Mouse (Mus musculus) urinary bladder, postnatal 36 days (tissue): ENCODE results near the gene Fgfr2.
A peak's percentile ranks its signal among the peaks of the same experiment; 100 is the strongest.

Source experiments
- DNase-seq, 2 experiments: peaks; one replicate each; pipeline ENCODE4 v3.0.0; 2022; ENCODE audit warnings: low spot score in 2 of 2, mixed read lengths in 1 of 2

Gene Fgfr2

GRCm38 (mm10) chr7:130577388-130578003 is 2545.7 kb downstream of the Fgfr2 start, which contains the start of gene Tacc2:
Gene Tacc2, plus strand, starts transcription at chr7:130577438.
- DNase-seq: no peak

- DNase-seq: peak; percentile 25 to 64
Measured at GRCm38 (mm10) chr7:130576981-130577380, 2546.2 kb downstream of the Fgfr2 start.

DNA sequence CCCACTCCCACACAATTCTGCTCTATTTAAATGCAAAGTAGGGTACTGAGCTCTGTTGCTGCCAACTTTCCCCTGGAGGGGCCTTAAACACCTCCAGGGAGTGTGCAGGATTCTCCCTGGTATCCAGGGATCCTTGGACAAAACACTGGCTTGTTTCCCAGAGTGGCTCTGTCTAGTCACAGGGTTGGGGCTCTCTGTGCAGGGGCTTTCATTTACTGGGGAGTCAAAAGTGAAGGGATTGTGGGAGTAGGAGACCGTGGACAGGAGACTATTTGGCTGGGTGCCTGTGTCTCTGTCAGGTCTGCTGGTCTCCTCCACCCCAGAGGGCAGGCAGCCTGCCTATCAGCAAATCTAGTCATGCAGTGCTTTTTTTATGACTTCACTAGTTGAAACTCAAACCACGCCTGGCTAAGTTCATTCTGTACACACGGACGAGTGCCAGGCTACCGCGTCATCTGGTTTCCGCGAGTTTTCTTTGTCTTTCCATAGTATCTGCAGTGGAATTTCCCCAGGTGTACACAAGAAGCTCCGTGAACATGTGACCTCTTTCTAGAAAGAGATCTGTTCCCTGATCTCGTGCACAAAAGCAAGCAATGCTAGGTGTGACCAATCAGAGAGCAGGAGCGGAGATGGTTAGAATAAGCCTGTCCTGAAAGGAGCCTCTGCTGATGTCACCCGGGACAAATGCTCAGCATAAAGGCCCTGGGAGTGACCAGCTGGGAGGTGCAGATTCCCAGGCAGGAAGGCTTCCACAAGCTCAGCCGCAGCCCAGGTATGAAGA is 2548.7 kb downstream of the Fgfr2 start:
- peak; percentile 56 to 63 for DNase-seq

DNA sequence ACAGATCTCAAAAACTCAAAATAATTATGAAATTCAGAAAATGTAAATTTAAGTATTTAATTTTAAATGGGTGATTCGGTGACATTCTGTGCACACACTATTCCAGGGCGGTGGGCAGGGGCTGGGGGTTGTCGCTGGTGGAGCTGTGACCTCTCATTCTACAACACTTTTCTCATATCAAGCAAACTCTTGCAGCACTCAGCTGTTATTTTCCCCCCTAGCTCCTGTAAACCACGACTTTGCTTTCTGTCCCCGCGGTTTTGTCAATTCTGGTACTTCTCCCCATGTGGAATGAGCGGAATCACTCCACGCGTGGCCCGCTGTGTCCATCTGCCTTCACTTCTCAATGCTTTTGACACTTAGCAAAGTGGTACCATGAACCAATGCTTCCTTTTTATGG is 2549.4 kb downstream of the Fgfr2 start:
- no peak for DNase-seq

DNA sequence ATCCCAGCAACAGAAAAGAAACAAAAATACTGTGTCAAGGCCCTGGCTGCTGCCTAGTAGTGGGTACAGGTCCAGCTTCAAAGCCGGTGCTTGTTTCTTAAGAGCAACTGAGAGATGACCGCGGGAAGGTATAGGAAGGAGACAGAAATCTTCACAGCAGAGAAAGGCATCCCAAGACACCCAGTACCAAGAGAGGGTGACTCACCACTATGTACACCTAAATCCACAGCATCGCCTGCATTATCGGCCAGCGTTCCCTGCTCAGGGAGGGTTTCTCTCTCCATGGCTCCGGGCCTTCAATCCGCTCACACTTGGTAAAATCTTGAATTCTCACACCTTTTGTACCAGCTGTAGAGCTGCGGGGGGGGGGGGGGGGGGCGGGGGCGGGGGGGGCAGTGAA is 2550.3 kb downstream of the Fgfr2 start, which contains the start of gene Nsmce4a:
Nsmce4a (minus strand) TSS at position 298 of the 400 bp plus-strand sequence.
- no peak for DNase-seq

- DNase-seq: no peak
Measured at GRCm38 (mm10) chr7:130570472-130570871, 2552.7 kb downstream of the Fgfr2 start.

GRCm38 (mm10) chr7:130568783-130569436 is 2554.2 kb downstream of the Fgfr2 start:
- DNase-seq: no peak

GRCm38 (mm10) chr7:130564596-130564995 is 2558.6 kb downstream of the Fgfr2 start:
- no peak for DNase-seq

DNA sequence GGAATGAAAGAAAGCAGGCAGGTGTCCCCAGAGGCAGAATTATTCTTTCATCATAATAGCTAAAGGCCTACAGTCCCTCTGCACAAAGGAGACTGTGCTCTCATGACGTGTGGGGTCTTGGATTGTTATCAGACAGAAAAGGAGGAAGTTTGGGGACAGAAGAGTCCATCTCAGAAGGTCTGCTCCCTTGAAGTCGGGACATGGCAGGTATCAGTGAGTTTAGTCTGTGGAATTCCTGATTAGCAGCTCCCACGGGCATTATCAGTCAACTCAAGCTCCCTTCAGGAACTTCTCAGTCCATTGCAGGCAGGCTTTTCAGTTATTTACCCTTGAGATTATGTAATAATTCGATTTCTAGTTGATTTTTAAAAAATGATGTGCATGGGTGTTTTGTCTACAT is 2559.3 kb downstream of the Fgfr2 start:
- no peak for DNase-seq

DNA sequence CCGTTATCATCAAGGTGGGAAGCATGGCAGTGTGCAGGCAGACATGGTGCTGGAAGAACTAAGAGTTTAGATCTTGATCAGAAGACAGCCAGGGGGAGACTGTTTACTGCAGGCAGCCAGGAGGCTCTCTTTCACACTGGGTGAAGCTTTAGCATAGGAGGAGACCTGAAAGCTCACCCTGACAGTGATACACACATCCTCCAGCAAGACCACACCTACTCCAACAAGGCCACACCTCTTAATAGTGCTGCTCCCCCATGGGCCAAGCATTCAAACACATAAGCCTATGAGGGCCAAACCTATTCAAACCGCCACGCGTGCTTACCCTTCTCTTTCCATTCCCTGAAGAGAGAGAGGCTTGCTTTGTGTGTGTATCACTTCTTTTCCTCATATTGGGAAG is 2559.9 kb downstream of the Fgfr2 start:
- DNase-seq: no peak

DNA sequence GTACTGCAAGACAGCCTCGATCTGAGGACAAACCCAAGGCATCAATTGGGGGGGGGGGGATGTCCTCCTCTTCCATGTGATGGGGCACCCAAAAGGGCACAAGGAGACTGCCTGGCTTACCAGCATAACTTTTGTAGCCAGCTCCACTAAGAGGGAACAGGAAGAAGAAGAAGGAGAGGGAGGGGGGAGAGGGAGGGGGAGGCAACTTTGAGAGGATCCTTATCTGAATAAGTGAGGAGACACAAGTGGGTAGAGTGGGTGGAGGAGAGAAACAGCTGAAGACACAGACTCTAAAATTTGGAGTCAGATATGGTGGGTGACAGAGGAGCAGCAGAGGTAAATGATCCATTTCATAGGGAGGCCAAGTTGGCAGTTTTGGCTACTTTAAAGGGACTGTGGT is 2562.2 kb downstream of the Fgfr2 start:
- DNase-seq: no peak

DNA sequence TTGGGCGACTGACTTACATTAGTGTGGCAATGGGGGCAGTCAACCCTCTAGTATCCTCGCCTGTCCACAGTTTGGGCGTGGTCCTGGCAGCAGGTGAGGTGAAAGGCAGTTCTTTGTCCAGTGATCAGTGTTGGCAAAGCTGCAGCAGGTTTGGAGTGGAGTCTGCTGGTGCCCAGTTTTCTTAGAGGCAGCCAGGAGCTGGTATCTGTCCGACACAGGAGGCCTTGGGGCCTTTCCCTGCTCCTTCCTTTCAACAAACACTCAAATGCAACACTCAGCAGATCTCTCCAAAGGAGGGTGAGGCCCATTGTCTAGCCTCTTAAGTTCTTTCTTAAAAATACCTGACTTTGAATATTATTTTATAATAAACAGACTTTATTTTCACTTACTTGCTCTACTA is 2564.6 kb downstream of the Fgfr2 start:
- DNase-seq: no peak

- DNase-seq: no peak
Measured at GRCm38 (mm10) chr7:130555597-130555996, 2567.6 kb downstream of the Fgfr2 start.

DNA sequence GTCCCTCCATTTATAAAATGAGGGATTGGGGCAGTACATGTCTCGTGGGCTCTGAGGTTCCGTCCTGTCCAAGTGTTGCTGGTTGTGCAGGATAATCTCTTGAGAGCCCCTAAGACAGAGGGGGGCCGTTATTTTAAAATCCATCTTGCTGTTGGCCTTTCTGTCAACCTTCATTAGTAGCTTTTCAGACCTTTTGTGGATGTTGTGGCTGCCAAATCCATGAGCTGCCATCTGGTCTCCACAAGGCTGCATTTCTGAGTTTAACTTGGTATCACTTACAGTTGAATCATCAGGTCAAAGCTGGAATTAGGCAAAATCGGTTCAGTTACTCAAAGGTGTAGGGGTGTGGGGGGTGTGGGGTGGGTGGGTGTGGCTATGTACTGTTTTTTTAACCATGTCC is 2569.8 kb downstream of the Fgfr2 start:
- DNase-seq: no peak

DNA sequence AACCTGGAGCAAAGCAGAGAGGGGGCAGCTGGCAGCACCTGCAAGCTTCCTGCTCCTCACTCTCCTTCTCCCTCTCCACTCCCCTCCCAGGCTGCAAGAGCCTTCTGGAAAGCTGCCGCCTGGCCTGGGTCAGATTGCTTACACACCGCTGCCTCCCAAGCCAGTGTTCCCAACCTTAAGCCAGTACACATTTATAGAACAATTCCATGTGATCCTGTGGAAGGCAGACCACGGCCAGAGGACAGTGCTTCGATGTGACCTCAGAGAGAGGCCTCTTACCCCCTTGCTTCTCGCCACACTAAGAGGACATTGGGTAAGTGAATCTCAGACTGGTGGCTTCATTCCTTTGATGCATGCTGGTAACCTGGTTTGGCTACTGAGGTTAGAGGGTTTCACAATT is 2570.4 kb downstream of the Fgfr2 start:
- no peak for DNase-seq

DNA sequence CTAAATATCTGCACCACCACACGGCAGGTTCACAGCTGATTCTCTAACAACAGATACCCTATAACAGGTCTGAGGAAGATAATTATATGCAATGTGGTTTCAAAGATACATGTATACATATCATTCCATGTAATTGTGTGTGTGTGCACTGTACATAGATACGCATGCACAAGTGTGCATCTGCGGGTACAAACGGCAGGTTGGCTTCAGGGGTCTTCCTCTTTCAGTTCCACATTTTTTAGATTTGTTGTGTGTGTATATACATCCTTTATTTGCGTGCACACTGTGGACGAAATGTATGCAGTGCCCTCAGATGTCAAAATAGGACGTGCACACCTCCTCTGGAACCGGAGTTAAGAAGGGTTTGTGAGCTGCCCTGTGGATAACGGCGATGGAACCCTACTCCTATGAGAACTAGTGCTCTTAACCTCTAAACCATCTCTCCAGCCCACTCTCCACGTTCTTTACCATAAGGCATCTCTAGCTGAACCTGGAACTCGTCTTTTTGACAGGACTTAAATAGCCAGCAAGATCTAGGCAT is 2575.4 kb downstream of the Fgfr2 start:
- no peak for DNase-seq

DNA sequence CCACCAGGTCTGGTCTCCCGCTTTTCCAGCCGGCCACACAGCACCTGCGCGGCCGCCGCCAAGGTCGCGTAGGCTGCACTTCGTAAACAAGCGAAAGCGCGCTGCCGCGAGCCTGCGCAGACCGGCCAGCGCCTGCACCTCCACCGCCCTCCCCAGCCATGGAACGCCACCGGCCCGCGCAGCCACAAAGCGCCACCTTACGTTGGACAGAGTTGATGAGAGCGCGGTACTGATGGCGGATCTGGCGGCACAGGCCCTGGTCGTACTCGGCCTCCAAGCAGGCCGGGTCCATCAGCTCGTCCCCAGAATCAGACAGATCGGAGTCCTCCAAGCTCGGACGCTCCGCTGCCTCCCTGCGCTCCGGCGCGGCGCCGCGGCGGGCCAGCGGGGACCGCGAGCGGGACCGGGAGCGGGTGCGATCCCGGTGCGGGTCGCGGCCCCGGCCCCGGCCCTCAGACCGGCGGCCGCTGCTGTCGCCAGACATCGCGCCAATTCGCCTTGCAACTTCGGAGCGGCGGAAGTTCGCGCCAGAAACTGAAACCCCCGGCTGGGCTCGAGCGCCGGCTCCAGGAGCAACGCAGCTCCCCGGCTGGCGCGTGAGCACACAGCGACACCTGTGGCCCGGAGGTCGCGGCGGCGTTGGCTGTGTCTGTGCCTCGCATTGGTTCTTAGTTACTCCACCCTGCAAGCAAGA is 2576.2 kb downstream of the Fgfr2 start:
- DNase-seq: peak; percentile 86 to 92

DNA sequence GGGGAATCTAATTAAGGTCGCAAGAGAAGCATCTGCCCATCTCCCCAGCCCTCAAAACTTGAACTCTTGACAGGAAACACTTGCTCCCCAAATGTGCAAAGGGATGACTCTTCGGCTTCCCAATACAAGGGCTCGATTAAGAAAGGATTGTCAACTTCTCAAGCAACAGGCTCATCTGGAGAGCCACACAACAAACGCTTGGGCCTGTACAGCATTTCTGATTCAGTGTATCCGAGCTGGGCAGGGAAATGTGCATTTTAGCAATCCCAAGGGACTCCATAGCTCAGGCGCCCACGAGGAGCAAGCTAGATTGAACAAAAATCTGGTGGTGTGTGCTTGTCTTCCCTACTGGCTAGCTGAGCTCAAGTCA is 2576.7 kb downstream of the Fgfr2 start:
- no peak for DNase-seq

- DNase-seq: no peak
Measured at GRCm38 (mm10) chr7:130545893-130546292, 2577.3 kb downstream of the Fgfr2 start.

DNA sequence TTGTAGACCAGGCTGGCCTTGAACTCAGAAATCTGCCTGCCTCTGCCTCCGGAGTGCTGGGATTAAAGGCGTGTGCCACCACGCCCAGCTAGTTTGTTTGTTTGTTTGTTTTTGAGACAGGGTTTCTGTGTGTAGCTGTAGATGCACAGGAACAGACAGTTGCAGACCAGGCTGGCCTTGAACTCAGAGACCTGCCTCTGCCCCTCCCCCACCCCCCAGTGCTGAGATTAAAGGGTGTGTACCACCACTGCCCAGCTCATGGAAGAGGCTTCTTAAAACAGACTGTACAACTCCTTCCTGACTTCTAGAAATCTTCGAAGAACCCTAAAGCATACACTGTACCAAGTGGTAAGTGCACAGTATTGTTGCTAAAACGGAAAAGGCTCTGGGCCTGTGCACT is 2577.7 kb downstream of the Fgfr2 start:
- no peak for DNase-seq

GRCm38 (mm10) chr7:130543181-130543580 is 2580.0 kb downstream of the Fgfr2 start:
- DNase-seq: no peak

DNA sequence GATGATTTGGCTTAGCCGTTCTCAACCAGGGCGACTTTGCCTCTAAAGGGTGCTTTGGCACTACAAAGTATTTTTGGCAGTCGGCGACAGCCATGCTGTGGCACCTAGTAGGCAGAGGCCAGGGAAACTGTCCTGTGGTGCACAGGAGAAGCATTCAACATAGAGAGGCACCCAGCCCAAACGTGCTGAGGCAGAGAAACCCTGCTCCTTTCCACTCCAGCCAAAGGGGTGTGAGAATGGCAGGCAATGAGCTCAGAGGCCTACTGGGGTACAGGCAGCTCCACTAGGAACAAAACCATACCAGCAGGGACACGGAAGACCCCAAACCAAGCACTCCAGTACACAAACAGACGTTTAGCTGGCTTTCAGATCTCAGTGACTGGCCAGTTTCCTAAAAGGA is 2583.0 kb downstream of the Fgfr2 start:
- DNase-seq: no peak
